Mouse (Mus musculus): ENCODE measurements around the gene Smoc1.

Gene Smoc1

GRCm38 (mm10) chr12:81024993-81025392 is 1.6 kb upstream of the Smoc1 start:
- DNase-seq (ENCODE audit: low spot score), result no peak

GRCm38 (mm10) chr12:81026995-81027942 is 661 bp downstream of the Smoc1 start:
- DNase-seq (ENCODE audit: low spot score), result peak; percentile 46

GRCm38 (mm10) chr12:81028291-81028920 is 1.8 kb downstream of the Smoc1 start:
- peak; percentile 41 for DNase-seq (ENCODE audit: low spot score)

GRCm38 (mm10) chr12:81029731-81030130 is 3.1 kb downstream of the Smoc1 start:
- DNase-seq (ENCODE audit: low spot score), result peak; percentile 50

GRCm38 (mm10) chr12:81031579-81031978 is 5.0 kb downstream of the Smoc1 start:
- DNase-seq (ENCODE audit: low spot score), result no peak

GRCm38 (mm10) chr12:81033389-81034041 is 6.9 kb downstream of the Smoc1 start:
- no peak for DNase-seq (ENCODE audit: low spot score)

- DNase-seq (ENCODE audit: low spot score), result no peak
Measured at GRCm38 (mm10) chr12:81034042-81034417, 7.4 kb downstream of the Smoc1 start.

GRCm38 (mm10) chr12:81035850-81036249 is 9.2 kb downstream of the Smoc1 start:
- no peak for DNase-seq (ENCODE audit: low spot score)

- DNase-seq (ENCODE audit: low spot score), result peak; percentile 51
Measured at GRCm38 (mm10) chr12:81043616-81044015, 17.0 kb downstream of the Smoc1 start.

GRCm38 (mm10) chr12:81046926-81047325 is 20.3 kb downstream of the Smoc1 start:
- DNase-seq (ENCODE audit: low spot score), result no peak

GRCm38 (mm10) chr12:81049661-81050060 is 23.1 kb downstream of the Smoc1 start:
- no peak for DNase-seq (ENCODE audit: low spot score)

GRCm38 (mm10) chr12:81055000-81055705 is 28.5 kb downstream of the Smoc1 start:
- DNase-seq (ENCODE audit: low spot score), result peak; percentile 18

GRCm38 (mm10) chr12:81055811-81056210 is 29.2 kb downstream of the Smoc1 start:
- DNase-seq (ENCODE audit: low spot score), result no peak

GRCm38 (mm10) chr12:81057619-81058018 is 31.0 kb downstream of the Smoc1 start:
- DNase-seq (ENCODE audit: low spot score), result no peak

GRCm38 (mm10) chr12:81058561-81058960 is 32.0 kb downstream of the Smoc1 start:
- DNase-seq (ENCODE audit: low spot score), result no peak

GRCm38 (mm10) chr12:81061831-81062361 is 35.3 kb downstream of the Smoc1 start:
- no peak for DNase-seq (ENCODE audit: low spot score)

GRCm38 (mm10) chr12:81063336-81063955 is 36.8 kb downstream of the Smoc1 start:
- no peak for DNase-seq (ENCODE audit: low spot score)

- DNase-seq (ENCODE audit: low spot score), result no peak
Measured at GRCm38 (mm10) chr12:81074139-81074538, 47.5 kb downstream of the Smoc1 start.

GRCm38 (mm10) chr12:81074941-81075340 is 48.3 kb downstream of the Smoc1 start:
- no peak for DNase-seq (ENCODE audit: low spot score)

- DNase-seq (ENCODE audit: low spot score), result no peak
Measured at GRCm38 (mm10) chr12:81077953-81078646, 51.5 kb downstream of the Smoc1 start.

- DNase-seq (ENCODE audit: low spot score), result no peak
Measured at GRCm38 (mm10) chr12:81080345-81080744, 53.7 kb downstream of the Smoc1 start.
